Mouse (Mus musculus): ENCODE results near the gene Ncbp3.

- no peak for TF ChIP-seq ZC3H11A (IDR thresholded peaks at IDR 0.05; ENCODE audit: low read depth, low read length)
- no peak for TF ChIP-seq POLR2A (IDR thresholded peaks at IDR 0.05; ENCODE audit: low read depth, low read length)
These were observed 16.6 kb upstream of the Ncbp3 start for GRCm38 (mm10) chr11:73030821-73031498.

Measured in CH12.LX (cell line).